Mouse (Mus musculus): Measurements from ENCODE around the gene 4930535I16Rik. TPM values are rescaled to one million over a fixed set of nuclear protein-coding genes. Genes with fewer than 3 reads are reported as not detected.

4930535I16Rik gene
- polyA plus RNA-seq (2017; shearing (Covaris generic)), result not detected

DNA sequence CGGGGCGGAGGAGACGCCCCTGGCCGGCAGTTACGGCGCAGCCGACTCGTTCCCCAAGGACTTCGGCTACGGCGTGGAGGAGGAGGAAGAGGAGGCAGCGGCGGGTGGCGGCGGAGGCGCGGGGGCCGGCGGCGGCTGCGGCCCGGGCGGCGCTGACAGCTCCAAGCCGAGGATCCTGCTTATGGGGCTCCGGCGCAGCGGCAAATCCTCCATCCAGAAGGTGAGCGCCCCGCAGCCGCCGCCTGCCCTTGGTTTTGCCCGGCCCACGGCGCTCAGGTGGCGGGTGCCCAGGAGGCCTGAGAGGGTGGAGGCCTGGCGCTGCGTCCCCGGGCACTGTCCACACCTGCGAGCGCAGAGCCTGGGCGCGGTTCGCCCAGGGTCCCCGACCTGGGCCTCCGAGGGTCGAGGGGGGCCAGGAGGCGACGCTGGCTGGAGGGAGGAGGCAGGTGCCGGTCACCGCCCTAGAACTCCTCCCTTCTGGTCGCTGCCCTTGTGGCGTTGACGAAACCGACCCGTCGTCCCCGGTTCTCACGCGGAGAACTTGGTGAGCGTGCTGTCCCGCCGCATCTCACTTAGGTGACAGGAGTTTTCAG, at the start of gene 4930535I16Rik:
Gene 4930535I16Rik, minus strand, starts transcription at position 475 of the 593 bp plus-strand sequence.

DNA sequence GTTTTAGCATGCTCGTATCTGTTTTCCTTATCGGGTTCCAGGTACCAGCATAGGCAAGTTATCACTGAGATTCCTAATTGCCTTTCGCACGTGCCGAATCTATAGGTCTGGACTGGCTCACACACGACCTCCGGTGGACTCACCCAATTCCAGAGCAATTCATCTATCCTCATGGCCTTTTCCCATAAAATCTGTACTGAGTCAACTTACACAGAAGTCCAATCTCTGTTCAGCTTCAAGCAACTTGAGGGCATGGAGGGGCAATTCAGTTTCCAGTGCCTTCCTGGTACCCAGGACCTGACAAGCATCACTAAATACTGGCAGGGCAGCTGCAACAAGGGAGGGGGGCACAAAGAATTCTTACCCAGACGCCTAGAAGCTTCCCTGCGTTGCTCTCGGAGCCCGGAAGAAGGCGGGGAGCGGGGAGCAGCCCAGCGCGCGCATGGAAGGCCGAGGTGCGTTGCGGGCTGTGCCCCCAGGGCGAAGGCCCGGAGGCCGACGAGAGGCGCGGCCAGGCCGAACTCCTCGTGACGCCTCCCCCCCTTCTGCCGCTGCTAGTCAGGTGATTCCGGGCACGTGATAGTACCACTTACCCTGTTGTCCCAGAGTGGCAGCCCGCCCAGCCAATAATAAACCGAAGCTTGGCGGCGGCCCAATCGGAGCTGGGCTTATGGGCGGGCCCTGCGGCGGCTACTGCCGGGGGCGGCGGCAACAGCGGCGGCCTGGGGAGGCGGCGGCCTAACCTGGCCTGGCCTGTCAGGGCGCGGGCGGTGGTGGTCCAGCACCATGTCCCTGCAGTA, 874 bp downstream of the 4930535I16Rik start, which contains the start of gene Rragc:
Gene Rragc, plus strand, starts transcription at position 699 of the 800 bp plus-strand sequence.

DNA sequence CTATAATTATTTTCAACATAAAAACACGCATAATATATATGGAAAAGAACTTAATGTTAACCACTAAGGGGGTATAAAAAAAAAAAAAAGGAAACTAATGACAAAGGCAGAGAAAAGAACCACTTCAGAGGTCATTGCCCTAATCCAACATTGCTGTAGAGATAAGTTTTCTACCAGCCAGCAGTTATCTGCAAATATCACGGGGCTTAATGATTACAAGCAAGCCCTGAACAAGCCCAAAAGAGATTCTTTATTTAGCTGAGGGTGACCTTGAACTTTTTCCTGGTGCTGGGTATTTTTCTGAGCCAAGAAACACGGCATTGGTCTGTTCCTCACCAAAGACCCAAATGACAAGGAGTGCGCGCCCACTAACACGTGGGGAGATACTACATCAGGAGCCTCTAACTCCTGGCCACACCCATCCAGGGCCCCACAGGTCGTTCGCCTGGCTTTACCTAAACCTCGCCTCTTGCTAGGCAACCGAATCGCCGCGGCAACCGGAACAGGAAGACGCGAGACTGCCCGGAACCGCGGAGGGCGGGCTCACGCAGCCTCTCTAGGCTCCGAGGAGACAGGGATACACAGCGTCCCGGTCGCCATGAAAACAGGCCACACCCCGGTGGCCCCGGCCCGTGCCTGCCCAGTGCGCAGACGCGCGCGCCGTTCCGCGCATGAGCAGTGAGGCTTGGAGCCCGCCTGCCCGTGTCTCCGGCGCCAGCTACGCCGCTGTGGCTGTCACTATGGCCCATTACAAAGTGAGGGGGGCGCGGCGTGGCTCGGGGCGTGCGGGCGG, 13.3 kb downstream of the 4930535I16Rik start, which contains the start of gene Mycbp:
Gene Mycbp, plus strand, starts transcription at position 500 of the 793 bp plus-strand sequence.

Other genes with a start within 250 kb of the 4930535I16Rik start
- gene Macf1, start 233.7 kb downstream of the 4930535I16Rik start, polyA plus RNA-seq (2017; shearing (Covaris generic)), result 191 TPM
- 168 TPM for gene Ndufs5, start 199.8 kb downstream of the 4930535I16Rik start, polyA plus RNA-seq (2017; shearing (Covaris generic))
- 12.4 TPM for gene Akirin1, start 167.7 kb downstream of the 4930535I16Rik start, polyA plus RNA-seq (2017; shearing (Covaris generic))
- gene Rhbdl2, start 130.1 kb downstream of the 4930535I16Rik start, polyA plus RNA-seq (2017; shearing (Covaris generic)), result not detected
- not detected for gene 4933427I04Rik, start 58.3 kb downstream of the 4930535I16Rik start, polyA plus RNA-seq (2017; shearing (Covaris generic))
- 15.0 TPM for gene Mycbp, start 13.2 kb downstream of the 4930535I16Rik start, polyA plus RNA-seq (2017; shearing (Covaris generic))
- gene Rragc, start 576 bp downstream of the 4930535I16Rik start, polyA plus RNA-seq (2017; shearing (Covaris generic)), result 10.8 TPM

Measured in CD4-positive, CD25-positive, alpha-beta regulatory T cell, adult 9 weeks (primary cell).